Mouse (Mus musculus) liver, adult 2 months (tissue): ENCODE measurements at regions not wholly inside any gene's neighbourhood (a gene's known extent, or its start where the extent isn't known, plus 50 kb on each side); places are given as distances from the start of the nearest gene placed in this dataset.

Experiments used
- CTCF ChIP-seq: fragments of 200-500 bp; IDR thresholded peaks from 2 replicates; pipeline ENCODE4 v1.5.1; 2011; ENCODE audit warnings: low read depth, low read length, control low read depth
- POLR2A ChIP-seq: fragments of 200-500 bp; IDR thresholded peaks from 2 replicates; pipeline ENCODE4 v1.6.1; 2011; ENCODE audit warnings: low read length, control low read depth; ENCODE audit not compliant: insufficient read depth; ENCODE audit errors: extremely low read depth

DNA sequence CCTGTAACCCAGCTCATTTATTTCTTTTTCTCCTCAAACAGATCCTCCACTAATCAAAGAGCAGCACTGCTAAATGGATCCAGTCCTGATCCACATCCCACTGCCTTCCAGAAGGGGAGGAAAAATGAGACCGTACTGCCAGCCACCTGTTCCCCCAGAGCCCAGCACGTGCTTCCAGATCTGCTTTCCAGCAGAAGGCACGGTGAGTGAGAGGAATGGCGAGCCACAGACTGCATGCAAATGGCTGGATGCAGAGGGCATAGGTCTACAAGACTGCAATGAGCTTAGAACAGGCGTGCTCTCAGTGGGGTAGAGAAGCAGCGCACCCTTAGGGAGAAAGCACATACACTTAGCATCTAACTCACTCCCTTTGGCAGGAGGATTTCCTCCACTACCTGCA lies 265.0 kb downstream of the Irs2 start:
- TF ChIP-seq CTCF: no peak
- no peak for TF ChIP-seq POLR2A
